Mouse (Mus musculus) retina, postnatal 7 days (tissue): ENCODE measurements around the gene Zfp318.
A peak's percentile ranks its signal among the peaks of the same experiment; 100 is the strongest.

Experiments
- DNase-seq: peaks from one replicate; pipeline ENCODE4 v3.0.0-alpha.2; 2012; ENCODE audit warnings: low read depth, low spot score

The Zfp318 gene

DNA sequence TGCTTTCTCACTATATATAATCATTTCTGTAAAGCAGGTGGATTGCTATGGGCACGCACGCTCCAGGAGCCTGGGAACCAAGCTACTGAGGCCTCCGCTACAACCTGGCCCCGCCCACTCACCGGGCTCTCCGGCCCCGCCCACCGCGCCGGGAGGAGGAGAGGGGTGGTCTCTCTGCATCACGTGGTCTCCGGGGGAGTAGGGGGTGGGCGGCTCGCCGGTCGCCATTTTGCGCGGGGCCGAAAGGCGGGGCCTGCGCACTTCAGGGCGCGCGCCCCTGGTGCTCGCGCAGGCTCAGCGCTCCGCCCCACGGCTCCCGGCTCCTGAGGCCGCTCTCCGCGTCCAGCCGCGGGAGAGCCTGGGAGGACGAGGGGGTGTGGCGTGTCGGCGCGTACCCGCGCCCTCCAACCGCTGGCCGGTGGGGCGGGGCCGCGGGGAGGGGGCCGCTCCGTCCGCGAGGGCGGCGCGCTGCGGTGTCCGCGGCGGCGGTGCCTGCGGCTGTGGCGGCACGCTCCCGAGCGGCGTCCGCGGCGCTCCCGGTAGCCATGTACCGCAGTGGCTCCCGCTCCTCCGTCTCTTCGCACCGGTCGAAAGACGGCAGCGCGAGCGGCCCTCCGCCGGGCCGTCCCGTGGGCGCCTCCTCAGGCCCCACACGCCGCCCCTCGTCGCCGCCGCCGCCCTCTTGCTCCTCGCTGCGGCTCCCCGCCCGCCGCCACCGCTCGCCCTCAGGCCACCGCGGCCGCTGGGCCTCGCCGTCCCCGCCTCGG lies at the start of gene Zfp318:
Gene Zfp318 (plus strand): TSS at position 438 of the 767 bp plus-strand sequence.
- DNase-seq: peak; percentile 92

DNA sequence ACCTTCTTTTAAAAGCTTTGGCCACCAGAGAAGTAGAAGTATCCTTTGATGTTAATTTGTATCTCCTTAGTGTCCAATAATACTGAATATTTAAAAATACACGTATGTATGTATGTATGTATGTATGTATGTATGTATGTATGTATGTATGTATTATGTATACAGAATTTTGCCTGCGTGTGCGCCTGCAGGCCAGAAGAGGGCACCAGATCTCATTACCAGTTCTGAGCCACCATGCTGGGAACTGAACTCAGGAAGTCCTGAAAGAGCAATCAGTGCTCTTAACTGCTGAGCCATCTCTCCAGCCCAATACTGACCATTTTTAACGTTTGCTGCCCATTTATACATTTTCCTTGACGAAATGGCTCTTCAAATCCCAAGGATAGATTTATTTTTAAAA lies 47.1 kb upstream of the Zfp318 start:
- no peak for DNase-seq

DNA sequence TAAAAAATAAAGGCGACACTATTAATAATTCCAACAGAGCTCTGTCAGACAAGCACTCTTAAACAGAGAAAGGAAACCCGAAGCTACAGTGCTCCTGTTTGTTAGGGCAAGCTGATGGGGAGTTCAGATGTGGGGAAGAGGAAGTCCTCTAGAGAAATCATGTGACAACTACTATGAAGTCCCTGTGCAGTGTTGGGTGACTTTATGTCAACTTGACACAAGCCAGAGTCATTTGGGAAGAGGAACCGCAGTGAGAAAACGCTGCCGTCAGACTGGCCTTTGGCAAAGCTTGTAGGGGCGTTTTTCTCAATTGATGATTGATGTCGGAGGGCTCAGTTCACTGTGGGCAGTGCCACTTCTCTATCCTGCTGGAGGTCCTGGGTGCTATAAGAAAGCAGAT lies 42.3 kb upstream of the Zfp318 start:
- no peak for DNase-seq

DNA sequence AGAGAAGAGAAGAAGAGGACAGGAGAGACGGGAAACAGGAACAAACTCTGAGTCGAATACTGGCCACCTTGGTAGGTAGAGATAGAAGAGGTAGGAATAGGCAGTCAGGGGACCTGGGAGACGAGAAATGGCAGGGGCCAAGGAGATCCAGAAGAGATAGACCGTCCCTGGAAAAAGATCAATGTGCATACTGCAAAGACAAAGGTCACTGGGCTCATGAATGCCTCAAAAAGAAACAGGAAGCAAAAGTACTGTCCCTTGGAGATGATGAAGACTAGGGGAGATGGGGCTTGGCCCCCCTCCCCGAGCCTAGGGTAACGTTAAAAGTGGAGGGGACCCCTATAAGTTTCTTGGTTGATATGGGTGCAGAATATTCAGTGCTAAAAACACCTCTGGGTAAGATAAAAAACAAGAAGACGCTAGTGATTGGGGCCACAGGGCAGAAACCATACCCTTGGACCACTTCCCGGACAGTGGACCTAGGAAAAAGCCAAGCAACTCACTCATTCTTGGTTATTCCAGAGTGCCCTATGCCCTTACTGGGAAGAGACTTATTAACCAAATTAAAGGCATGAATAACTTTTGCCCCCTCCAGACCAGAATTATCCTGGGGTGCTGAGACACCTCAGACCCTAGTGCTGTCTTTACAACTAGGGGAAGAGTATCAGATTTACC lies 32.4 kb upstream of the Zfp318 start:
- no peak for DNase-seq

DNA sequence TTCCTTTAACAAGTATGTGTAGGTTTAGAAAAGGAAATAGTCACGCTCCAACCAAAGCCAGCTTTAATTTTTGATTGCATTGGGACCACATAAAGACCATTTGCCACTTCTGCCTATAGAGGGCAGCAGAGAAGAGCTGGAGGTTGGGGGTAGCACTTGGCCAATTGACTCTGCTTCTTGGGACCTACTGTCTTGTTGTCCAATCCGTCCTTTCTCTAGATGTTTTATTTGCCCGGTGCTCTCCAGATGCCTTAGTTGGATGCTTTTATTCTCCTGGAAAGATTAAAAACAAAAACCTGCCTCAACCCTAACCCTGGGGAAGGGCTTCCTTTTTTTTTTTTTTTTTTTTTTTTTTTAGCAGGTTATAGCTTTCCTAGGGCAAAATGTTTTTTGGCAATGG lies 11.7 kb upstream of the Zfp318 start:
- no peak for DNase-seq

DNA sequence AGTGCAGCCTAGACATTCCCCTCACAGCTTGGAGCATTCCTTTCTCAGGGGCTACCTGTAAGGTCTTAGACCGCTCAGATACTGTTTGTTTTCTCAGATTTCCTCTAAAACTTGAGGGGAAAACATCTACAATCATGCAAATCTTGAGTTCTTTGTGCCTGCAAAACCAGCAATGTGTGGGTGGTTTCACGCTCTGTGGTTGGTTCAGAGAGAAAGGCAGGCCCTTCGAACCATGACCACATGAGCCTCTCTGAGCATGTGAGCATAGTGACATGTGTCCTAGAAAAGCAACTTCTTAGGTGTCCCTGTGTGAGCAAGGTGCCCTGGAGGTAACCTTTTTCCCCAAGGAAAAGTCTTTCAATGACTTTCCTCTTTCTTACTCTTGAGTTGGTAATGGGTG lies 5.0 kb upstream of the Zfp318 start:
- no peak for DNase-seq

DNA sequence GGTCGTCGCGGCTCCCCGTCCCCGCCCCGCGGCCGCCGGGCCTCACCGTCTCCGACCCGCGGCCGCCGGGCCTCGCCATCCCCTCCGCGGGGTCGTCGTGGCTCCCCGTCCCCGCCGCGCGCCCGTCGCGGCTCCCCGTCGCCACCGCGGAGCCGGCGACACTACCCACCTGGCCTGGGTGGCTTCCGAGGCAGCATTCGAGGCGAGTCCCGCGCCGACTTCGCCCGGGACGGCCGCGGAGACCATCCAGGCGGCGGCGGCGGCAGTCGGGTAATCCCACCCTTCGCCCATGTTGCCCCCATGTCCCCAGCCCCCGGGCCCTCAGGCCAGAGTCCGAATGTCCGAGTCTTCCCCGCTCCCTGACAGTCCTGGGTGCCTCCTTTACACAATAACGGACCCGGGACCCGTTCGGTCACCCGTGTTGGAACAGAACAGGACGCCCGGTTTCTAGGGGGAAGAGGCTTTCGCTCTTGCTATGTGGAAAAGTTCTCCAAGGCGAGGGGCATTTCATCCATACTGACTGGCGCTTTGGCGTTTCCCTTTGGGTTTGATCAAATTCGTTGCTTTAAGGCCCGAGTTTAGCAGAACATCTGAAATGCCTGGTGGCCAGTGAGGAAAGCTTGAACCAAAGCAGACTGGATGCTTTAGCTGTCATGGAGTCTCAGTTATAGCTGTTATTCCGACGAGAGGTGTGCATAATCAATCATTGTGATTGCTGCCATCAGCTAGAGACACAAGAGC lies 700 bp downstream of the Zfp318 start:
- DNase-seq: no peak

DNA sequence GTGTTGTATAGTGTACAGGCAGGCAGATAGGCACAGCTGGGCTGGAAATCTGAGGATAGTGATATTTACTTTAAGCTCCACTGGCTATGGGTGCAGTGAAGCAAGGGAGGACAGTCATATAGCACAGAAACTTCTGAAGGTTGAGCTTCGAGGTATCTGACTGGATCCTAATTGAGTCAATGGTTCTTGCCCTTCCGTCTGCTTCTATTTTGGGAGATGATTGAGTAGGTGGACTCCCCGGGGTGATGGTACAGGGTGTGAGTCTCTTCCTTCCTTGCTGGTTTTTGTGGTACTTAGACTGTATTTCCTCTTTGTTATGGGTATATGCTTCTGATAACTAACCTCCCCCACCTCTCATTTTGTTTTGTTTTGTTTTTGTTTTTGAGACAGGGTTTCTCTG lies 4.7 kb downstream of the Zfp318 start:
- no peak for DNase-seq

DNA sequence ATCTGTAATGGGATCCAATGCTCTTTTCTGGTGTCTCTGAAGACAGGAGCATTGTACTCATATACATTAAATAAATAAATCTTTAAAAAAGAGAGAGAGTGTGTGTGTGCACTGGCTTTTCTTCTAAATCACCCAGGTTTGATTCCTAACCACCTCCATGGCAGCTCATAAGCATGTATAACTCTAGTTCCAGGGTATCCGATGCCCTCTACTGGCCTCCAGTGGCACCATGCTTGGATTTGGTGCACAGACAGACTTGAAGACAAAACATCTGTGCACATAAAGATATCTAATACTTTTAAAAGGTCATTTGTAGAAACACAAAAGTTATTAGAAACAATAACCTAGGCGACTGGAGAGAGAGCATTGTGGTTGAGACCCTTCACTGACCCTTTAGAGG lies 9.5 kb downstream of the Zfp318 start:
- no peak for DNase-seq

DNA sequence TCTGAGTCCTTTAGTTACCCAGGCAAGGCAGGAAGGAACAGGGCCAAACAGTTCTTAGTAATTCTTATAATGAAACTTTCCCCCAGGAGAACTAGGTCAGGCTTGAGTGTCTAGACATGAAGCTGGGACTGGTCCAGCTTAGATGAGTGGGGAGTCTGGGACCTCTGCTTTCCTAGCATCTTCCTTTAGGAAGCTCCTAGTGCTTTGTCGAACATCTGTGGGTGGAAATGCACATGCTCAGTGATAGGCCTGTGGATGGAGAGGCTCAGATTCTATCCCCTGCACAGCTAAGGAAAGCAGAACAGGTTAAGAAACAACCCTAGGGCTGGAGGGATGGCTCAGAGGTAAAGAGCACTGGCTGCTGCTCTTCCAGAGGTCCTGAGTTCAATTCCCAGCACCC lies 11.1 kb downstream of the Zfp318 start:
- no peak for DNase-seq

DNA sequence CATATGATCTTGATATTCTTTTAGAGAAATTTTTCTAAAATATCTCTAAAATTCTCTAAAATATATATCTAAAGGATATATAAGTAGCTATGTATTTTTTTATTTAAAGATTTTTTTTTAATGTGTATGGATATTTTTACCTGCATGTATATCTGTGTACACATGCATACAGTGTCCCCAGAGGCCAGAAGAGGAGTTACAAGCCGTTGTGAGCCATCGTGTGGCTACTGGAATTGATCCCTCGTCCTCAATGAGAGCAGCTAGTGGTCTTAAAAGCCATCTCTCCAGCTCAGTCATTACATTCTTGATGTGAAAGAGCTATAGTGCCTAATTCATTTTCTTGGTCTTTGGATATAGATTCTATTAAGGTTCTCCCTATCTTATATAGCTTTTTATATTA lies 24.9 kb downstream of the Zfp318 start:
- DNase-seq: no peak

DNA sequence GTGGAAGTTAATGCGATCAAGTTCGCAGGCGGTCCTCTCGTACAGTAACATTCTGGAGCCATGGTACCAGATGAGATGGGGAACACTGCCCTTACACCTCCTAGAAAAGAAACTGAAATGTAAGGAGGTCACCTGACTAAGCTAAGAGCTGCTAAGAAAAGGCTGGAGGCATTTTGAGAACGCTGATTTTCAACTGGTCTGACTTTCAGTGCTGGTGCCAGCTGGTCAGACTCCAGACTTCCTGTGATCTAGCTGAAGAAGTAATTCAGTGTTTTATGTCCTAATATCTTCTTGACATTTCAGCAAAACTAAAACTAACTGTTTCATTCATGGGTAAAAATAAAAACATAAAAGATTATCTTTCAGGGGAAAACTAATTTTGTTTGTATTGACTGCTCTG lies 35.1 kb downstream of the Zfp318 start:
- DNase-seq: no peak

DNA sequence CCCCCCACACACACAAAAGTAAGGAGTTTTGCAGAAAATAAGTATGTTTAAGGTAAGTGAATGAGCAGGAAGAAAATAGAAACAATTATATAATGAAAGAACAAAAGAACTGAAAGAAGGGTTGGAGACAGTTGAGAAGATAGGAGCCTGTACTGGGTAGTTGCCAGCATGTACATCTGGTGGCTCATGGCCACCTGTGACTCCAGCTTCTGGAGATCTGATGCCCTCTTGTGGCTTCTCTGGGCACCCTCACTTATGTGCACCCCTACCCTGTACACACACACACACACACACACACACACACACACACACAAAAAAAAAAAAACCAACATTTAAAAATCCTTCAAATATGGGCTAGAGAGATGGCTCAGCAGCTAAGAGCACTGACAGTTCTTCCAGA lies 36.2 kb downstream of the Zfp318 start:
- DNase-seq: no peak

DNA sequence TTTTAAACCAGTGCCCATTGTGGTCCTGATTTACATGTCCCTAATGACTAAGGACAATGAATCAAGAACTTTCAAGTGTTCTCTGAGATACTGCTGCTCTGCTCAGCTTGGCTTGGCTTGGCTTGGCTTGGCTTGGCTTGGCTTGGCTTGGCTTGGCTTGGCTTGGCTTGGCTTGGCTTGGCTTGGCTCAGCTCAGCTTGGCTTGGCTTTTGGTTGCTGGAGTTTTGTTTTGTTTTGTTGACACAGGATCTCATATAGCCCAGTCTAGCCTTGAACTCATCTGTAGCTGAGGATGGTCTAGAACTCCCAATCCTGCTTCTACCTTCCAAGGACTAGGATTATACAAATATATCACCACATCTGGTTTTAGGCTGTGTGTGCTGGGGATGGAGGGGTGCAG lies 43.0 kb downstream of the Zfp318 start:
- DNase-seq: no peak

DNA sequence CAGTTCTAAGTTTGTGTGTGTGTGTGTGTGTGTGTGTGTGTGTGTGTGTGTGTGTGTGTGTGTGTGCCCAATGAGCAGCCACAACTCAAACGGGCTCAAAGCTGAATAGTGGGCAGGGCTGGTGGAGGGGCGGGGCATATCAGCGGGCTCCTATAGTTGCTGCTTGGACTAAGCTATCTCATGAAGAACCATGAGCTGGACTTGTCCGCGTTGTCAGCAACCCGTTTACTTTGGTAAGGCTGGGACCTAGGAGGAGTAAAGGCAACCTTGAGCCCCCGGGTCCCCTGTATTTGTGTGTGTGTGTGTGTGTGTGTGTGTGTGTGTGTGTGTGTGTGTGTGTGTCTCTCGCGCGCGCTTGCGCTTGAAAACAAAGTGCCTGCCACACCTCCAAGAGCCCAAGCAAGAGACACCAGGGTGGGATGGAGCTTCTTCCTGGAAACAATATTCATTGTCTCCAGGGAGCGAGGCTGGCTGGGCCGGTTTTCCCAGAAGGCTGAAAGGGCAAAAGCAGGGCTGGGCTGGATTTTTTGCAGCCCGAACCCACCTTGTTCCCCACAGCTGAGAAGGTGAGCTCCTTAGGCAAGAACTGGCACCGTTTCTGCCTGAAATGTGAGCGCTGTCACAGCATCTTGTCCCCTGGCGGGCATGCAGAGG lies 45.4 kb downstream of the Zfp318 start, which contains the start of gene Crip3:
Gene Crip3 (plus strand): TSS at position 166 of the 654 bp plus-strand sequence.
- DNase-seq: no peak

DNA sequence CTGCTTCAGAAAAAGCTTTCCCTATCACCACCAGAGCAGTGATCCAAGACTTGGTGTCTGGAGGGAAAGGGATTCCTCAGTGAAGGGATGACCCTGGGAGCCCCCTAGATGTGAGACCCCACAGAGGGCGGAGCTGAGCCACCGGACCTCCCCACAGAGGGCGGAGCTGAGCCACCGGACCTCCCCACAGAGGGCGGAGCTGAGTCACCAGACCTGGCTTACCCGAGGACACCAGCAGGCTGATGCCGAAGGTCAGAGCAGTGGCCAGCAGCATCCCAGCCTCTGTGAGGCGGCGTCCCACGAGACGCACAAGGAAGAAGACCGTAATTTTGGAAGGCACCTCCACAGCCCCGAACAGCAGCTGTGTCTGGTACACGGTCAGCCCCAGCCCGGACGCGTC lies 50.1 kb downstream of the Zfp318 start:
- DNase-seq: no peak

DNA sequence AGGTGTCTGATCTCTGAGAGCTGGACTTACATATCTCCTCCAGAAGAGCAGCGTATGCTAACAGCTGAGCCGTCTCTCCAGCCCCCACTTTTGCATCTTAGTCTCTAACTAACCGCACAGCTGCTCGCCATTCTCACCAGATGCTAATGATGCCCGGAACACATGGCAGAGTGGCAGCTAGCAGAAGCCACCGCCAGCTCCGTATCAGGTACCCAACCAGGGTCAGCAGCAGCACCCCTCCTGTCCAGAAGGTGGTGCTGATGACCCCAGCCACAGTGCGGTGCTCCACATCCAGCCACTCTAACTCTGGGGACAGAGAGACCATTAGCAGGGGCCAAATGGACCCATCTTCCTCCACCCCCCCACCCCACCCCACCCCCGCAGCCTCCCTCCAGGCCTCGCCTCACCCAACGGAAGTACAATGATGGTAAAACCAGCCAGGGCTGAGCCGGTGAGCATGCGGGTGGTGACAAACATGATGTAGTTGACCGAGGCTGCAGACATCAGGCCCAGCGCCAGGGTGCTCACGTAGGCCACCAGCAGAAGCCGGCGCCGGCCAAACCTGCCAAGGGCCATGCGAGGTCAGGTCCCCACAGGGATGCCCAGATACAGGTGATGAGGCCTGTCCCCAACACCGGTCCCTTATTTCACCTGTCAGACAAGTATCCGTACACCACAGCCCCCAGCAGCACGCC lies 53.3 kb downstream of the Zfp318 start:
- peak; percentile 38 for DNase-seq

DNA sequence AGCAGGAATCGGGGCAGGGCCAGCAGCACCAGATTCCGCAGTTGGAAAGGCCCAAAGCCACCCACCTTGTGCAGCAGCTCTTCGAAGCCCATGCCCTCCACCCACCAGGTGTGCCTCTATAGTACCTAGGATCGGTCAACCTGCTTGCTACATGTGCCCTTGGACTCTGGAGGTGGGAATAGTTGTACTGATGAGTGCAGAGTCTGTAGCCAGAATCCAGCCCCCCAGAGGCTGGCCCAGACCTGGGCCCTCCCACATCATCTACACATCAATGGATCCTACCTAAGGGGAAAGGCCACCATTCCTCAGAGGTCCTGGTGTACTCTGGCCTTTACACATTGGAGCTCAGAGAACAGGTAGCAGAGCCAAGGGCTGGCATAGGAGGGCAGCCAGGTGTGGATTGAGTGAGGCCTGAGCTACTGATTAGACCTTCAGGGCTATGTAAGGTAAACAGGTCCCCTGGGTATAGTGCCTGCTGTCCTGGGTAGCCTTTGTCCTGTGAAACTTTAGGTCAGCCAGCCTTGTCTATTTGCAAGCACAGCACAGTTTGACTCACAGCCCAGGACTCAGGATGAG lies 54.9 kb downstream of the Zfp318 start, which contains the start of gene Slc22a7:
Gene Slc22a7 (minus strand): TSS at position 160 of the 576 bp plus-strand sequence.
- no peak for DNase-seq

DNA sequence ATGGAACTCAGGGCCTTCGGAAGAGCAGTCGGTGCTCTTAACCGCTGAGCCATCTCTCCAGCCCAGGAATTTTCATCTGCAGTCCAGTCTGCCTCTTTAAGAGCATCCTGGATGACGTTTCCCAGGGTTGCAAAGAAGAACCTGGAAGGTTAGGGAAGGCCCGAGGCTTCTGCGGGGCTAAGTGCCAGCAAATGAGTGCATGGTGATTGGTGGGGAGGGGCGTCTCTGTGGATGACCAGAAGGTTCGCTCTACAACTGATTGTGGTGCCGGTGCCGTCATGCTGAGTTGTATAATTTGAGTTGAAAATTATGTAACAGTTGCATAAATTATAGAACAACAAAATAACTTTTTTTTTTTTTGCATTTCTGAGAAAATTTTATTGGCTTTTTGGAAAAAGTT lies 55.6 kb downstream of the Zfp318 start:
- DNase-seq: no peak

DNA sequence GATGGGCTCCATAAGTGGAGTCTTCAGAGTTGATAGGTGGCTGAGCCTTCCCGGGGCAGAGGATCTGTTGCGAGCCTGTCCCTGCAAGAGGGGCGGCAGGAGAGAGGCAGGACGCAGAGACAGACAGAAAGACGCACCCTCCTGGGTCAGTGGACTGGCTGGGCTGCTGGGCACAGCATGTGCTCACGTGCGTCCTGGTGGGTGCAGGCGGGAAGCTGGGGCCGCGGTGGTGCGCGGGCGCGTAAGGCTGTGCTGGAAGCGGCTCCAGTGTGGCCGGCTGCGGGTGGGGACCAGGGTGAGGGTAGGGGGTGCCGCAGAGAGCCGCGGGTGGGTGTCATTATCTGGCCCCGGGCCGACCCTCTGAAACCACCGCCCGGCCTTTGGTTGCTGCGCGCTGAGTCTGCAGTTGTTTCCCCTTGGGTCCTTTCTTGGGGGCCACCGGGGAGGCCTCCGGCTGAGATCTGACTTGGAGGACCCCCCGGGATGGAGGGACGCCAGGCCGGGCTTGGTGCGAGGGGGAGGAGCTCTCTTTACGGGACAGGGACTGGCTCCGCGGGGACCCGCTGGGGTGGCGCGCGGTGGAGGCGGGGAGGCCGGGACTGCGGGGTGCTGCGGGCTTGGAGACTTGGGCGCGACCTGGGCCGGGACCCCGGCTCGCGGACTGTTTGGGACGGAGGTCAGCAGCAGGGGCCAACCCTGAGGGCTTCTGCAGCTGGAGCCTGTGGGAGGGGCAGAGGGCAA lies 61.5 kb downstream of the Zfp318 start:
- DNase-seq: no peak
